Mouse (Mus musculus) cerebellum, adult 9-10 months (tissue): ENCODE measurements around the gene Fermt3.
A peak's percentile ranks its signal among the peaks of the same experiment; 100 is the strongest.
"Not testable (repeated sequence)": the region's sequence is repeated elsewhere in the genome, so short reads cannot be mapped to it uniquely, and the experiment has no call there.

Source experiments
- DNase-seq: peaks from one replicate; pipeline ENCODE4 v3.0.0; 2022

The Fermt3 gene

DNA sequence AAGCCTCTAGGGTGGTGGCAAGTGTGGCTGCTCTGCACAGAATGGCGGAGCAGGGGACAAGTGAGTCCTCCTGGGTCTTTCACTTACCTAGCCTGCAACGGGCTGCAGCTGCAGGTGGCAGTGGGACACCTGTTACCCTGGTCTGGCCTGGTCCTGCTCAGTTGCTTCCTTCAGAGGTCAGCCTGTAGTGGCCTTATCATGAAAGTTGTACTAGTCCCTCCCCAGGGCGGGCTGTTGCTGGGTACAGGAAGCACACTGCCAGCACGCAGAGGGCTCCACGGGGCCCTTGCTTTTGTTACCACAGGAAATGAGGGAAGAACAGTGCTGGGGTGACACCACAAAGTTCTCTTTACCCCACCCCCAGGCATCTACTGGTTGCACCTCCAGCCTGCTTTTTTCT is at the start of gene Fermt3:
Fermt3 (minus strand) TSS at position 279 of the 400 bp plus-strand sequence.
- DNase-seq: no peak

DNA sequence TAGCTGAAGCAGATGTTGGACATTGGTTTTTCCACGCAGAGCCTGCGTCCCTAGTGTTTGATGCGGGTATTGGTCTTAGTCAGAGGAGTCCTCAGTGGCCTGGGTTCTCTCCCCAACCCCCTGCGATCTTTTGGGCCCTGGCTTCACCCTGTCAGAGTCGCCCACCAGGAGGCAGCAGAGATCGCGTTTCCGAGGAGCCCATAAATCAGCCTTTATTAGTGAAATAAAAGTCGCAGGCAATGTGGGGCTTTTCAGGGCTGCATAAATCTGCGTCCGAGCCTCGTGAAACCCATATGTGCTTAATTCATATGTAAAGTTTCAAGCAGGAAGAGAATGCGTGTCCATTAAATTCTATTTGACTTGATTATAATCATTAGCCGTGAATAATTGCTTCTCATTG is 48.9 kb upstream of the Fermt3 start:
- peak; percentile 84 for DNase-seq

DNA sequence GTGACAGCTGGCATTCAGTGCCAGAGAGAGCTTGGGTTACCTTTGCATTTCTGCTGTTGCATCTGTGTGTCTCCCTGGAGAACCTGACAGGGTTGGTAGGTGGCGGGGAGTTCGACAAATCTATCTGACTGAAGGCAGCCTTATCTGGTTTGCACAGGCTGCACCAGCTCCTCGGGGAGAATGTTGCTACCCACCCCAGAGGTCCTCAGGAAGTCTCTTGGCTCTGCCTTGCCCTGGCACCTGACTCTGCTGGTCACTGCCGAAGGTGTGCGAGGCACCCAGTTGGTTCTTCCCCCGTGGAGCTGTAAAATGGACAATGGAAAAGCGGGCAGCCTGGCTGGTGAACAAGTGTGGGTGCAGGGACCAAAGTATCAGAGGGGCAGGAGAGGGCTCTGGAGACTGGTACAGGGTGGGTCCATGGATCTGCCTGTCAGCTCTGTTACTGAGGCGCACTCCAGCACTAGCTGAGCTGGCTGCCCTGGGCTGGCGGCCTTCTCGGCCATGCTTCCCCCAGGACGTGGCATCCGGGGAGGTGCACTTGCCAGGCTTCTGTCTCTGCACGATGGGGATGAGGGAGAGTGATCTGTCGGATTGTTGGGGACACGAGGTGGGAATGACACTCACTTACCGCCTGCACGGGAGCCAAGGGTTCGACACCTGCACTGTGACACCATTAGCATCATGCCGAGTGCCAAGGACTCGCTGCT is 48.2 kb upstream of the Fermt3 start:
- no peak for DNase-seq

DNA sequence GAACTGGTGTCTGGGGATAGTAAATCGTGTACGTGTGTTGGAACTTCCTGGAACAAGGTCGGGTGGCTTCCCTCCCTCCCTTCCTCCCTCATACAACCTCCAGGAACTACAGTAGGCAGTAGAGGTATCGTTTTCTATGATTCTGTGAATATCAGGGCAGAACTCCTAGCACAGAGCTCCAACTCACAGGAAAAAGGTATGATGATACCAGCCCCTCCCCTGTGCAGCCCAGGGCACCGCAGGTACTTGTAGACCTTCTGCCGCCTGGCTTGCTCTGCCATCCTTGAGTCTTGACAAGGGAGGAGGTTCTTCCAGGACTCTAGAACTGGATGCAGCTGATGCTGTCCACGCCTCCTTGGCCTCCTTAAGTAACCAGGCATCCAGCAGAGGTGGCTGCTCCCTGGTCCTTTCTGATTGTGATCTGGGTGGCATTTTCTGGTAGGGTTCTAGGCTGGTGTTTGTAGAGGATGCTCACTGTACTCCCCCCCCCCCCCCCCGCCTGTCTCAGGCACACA is 47.6 kb upstream of the Fermt3 start:
- DNase-seq: no peak

DNA sequence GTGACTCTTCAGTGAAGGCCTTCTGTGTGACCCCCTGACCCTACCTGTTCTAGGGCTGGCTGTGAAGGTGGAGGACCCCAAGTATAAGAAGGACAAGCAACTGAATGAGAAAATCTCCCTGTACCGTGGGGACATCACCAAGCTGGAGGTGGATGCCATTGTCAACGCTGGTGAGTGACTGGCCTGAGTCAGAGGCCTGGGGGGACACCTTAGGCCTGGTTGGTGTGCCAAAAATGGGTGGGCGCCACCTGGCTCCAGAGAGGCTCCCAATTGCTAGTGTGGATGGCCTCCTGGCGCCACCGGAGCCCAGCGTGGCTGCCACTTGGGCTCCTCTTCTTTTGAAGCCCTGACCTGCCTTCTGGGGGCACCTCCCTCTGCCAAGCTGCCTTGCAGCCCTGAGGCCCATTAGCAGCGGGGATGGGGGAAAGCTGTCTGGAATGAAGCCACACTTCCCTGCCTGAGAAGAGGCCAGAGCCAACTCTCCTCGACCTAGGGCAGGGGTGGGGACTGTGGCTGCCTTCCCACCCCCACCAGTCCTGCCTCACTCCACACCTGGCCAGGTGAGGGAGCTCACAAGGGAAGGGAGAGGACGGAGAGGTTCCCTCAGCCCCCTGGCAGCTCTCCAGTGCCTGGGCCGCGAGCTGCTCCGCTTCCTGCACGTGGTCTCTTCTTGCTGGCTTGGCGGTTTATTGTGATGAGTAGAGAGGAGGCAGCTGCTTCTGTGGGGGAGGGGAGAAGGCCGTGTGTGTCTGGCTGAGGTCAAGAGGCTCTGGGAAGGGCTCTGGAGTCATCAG is 47.0 kb upstream of the Fermt3 start:
- DNase-seq: no peak

DNA sequence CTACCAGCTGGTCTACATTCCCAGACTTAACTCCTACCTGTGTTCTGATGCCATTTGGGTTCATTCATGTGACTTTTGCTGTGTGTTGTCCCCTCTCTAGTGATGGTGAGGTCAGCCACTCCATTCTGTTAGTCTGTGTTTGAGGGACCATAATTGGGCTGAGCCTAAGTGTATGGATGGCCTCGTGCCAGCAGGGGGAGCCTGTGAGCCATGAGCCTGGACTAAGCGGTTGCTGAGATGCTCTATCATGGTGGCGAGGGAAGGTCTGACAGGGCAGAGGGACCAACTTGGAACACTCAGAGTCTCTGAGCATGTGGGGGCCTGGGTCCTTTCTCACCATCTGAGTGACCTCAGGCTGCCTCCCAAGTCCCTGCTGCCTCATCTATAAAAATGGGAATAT is 45.3 kb upstream of the Fermt3 start:
- peak; percentile 87 for DNase-seq

DNA sequence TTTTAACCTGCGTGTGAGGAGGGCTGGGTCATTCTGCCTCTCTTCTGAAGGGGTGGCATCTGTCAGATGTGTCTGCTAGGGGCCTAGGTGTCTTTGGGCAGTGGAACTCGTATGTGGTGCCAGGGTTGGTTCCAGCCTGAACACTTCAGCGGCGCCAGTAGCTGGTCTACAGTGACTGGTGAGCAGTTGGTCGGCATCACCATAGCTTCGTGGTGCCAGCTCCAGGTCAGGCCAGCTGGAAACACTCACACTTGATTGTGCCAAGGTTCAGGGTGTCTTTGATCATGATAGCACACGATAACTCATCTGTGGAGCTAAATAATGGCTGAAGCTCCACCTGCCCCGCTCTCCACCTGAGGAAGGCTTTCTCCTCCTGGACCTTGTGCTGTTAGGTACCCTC is 43.6 kb upstream of the Fermt3 start:
- no peak for DNase-seq

DNA sequence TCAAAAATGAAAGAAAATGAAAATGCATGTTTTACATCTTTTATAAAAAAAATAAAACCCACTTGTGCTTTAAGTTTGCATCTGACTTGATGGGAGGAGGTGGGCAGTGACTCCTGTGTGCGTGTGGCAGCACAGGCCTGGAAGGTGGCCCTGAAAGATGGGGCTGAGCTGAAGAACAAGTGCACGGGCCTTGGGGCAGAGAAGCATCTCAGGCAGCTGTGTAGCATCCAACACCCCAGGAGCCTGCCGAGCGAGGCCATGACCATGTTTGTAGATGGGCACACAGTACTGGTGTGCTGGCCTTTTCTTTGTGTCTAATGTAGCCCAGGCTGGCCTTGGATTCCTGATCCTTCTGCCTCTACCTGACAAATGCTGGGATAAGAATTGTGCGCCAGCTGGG is 42.8 kb upstream of the Fermt3 start:
- no peak for DNase-seq

DNA sequence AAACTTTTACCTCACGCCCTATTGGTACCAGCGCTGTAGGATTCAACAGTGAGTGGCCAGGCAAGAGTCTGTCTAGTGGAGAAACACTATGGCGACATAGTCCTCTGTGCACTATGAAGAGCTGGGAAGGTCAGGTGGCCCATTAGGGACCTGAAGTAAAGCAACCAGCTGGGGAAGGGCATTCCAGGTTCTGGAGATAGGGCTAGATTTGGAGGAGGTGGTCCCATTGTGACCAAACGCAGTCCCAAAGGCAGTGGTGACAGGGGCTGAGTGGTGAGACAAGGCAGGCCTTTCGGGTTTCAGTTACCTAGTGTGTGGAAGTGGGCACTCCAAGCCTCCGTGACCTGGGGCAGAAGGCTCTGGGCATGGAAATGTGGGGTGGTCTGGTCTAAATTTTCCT is 39.3 kb upstream of the Fermt3 start:
- no peak for DNase-seq

DNA sequence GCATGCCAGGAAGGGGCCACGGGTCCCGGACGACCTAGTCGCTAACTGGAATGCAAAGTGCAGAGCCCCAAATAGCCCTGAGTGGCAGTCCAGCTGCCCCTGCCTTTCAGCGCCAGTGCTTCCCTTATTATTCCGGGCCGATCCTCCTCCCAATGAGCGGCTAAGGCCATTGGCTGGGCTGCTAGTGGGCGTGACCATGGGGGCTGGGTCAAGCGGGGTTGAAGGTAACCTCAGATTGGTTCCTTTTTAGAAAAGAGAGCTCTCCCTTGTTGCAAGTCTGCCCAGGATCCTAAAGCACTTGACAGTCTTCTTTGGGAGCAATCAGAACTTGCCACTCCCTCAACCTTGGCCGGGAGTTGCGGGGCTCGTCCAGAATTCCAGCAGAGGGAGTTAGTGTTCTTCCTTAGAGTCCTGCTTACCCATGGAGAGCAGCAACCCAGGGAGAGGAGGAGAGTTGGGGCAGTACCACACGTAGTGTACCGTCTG is 38.5 kb upstream of the Fermt3 start:
- DNase-seq: peak; percentile 85

DNA sequence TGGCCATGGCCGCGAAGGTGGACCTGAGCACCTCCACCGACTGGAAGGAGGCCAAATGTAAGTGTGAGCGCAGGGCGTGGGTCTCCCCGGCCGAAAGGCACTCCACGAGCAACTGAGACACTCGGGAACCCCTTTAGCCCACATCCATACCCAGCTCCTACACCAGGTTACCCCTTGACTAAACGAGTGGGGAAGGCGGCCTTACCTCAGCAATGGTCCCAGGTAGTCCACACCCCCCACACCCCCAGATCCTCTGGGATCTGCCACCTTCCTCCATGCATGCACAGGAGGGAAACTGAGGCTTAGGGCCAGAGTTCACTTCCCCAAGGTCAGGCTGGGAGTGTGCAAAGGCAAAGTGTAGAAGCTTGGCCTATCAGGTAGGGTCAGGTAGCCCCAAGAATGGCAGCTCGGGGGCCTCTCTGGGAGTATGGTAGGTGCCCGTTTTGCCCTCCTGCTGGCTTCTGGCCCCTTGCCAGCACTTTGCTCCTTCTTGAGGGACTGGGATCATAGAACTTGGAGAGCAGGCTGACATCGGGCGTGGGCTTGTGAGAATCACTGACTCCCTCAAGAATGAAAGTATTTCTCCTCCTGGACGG is 38.0 kb upstream of the Fermt3 start:
- peak; percentile 75 for DNase-seq

DNA sequence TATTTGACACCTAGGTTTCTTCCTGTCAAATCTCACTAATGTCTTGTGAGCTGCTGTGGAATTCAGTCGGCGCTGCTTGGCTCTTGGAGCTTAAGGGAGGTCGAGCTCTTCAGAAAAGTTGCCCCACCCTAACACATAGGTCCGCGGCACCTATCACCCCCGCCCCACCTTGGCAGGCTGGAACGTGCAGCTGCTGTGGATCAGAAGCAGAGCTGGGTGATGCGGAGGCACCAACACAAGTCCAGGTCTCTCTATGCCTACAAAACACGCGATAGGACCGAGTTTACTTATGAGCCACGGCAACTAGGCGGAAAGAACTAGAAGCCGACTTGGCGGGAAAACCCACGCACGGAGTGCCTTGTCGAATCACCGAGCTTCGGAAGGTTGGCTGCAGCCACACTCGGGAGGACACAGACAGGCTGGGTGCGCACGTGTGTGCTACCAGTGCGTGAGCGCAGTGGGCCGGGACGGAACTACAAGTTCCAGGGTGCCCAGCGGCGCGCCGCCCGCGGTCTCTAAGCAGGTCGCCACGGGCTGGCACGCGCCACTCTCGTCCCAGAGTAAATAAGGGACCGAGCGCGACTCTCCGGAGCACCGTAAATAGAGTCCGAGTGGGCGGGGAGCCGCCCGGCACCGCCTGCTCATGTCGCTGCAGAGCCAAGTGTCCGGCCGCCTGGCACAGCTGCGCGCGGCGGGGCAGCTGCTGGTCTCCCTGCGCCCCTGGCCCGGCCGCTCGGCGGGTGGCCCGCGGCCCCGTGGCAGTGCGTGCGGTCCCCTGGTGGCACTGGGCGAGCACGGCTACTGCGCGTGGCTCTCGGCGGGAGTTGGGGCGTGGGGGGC is 37.2 kb upstream of the Fermt3 start, which contains the start of gene Macrod1:
Macrod1 (plus strand) TSS at position 563 of the 840 bp plus-strand sequence.
- DNase-seq: peak; percentile 82

DNA sequence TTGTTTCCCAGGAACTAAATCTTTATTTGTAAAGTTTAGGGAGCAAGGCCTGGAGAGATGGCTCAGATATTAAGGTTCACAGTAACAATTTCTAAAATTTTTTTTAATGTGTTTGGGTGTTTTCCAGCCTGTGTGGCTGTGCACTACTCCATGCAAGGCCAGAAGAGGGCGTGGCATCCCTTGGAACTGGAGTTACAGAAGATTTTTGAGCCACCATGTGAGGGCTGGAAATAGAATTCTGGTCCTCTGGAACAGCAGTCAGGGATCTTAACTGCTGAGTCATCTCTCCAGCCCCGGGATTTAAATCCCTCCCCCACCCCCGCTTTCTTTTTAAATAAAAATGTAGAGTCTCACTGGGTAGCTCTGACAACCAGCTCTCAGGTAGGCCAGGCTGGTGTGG is 35.9 kb upstream of the Fermt3 start:
- no peak for DNase-seq

DNA sequence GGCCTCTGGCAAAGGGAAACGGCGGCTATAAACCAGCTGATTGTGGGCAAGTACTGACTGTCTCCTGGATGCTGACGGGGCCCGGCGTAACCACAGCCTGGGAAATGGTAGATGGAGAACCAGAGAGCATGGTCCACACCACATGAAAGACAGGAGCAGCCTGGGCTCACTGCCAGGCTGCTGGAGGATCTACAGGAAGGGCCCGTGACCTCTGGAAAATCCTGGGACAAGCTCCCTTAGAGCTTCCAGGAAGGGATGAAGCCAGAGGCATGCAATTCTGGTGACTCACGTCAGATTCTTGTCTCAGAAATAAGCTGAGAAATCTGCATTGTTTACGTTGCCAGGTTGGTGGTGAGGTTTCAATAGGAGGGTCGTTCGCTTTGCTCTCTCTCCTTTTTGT is 35.5 kb upstream of the Fermt3 start:
- DNase-seq: no peak

DNA sequence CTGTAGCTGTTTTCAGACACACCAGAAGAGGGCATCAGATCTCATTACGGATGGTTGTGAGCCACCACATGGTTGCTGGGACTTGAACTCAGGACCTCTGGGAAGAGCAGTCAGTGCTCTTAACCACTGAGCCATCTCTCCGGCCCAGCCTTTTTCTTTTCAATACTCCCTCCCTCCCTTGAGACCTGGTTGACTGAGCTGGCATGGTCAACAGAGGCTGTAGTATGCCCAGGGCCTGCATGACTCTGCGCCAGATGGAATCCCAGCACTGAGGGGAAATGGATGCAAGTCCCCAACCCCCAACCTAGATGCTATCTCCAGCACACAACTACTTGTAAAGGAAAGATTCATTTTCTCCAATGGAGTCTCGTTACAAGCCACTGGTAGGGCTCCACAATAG is 34.1 kb upstream of the Fermt3 start:
- DNase-seq: not testable (repeated sequence)

DNA sequence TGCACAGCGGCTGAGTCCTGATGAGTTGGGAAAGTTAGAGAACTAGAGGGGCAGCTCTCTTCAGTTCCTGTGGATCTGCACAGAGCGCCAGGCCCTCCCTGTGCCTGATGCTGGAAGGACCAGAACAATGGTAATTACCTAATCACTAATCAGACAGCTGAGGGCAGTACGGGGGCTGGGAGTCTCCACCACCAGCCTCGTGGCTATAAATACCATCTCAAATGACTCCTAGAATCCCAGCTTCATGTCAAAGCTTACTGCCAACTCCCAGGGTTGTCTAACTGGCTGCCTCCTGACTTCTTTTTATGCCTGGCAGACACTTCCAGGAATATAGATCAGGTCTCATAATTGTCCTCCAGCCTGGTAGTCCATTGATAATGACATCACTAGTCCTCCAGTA is 25.4 kb upstream of the Fermt3 start:
- DNase-seq: no peak

DNA sequence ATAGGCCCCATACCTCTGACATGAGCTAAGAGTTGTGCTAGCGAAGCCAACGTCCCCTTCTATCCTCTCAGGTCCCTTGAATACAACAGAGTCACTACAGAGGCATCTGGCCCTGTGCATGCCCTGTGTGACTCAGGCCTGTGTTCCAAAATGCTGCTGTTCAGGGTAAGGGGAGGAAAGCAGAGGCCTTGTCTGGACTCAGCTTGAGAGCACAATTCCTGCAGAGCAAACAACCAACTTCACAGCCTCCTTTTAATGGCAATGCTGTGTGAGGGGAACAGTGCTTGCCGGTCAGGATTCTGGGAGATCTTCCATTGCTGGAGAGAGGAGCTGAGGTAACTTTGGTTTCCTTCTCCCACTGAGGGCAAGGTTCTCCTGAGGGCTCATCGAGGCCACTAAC is 25.0 kb upstream of the Fermt3 start:
- no peak for DNase-seq

DNA sequence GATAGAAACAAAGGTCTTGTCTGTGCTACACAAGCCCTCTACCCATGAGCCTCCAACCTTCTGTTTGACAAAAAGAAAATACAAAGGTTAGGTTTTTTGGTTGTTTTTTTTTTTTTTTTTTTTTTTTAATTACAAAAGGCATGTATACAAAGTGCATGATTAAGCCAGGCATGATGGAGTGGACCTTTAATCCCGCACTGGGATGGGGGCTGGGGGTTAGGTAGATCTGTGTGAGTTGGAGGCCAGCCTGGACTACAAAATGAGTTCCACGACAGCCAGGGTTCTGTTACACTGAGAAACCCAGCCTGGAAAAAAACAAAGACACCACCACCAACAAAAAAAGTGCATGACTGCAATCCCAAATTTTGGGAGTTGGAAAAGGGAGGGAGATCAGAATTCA is 21.9 kb upstream of the Fermt3 start:
- DNase-seq: no peak

DNA sequence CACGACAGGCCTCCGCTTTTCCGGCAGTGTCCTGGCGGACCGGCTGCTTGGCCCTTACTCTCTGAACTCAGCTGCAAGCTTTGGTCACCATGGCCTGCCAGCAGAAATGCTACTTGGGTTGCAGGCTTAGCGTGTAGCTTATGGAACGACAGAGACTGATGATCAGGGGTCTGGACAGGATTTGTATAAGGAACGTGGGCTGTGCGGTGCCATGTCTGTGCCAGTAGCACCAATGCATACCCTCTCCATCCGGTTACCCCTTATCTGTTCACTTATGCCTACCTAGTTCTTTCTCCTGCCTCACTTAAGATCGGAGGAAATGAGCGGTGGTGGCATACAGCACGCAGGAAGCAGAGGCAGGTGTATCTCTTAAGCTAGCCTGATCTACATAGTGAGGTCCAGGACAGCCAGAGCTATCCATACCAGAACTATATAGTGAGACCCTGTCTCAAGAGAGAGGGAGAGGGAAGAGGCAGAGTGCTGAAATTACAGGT is 21.4 kb upstream of the Fermt3 start:
- peak; percentile 63 for DNase-seq

DNA sequence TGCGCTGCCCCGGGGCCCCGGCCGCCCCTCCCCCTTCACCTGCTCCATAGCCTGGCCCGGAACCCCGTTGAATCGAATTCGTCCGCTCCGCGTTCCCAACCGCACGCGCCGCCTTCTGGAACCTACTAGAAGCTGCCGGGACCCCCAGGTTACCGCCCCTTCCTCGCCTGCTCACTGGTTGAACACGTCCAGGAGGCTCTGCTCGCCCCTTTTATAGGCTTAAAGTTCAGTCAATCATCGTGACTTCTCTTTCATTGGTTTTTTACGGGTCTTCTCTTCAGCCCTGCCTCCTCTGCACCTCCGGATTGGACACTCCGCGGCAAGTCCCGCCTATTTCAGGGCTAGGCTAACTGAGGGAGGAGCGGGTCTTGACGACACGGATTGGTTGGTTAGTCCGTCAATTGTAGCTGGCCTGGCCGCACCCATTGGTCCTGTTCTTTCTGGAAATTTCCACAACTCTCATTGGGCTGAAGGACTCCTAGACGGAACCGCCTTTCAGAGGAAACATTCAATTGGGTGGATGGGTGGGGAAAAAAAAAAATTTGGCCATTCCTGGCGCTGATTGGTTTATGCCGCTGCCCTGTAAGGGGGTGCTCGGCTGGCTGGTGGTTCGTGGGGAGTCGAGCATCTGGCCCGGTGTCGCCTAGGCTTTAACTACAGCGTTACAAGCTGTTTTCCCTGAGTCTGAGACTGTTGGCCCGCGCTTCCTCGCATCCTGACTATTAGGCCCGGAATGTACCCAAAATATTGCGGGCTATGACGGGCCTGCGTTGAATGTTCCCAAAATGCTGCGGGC is 20.8 kb upstream of the Fermt3 start, which contains the start of gene Stip1:
Stip1 (minus strand) TSS at position 127 of the 796 bp plus-strand sequence.
- DNase-seq: peak; percentile 100

DNA sequence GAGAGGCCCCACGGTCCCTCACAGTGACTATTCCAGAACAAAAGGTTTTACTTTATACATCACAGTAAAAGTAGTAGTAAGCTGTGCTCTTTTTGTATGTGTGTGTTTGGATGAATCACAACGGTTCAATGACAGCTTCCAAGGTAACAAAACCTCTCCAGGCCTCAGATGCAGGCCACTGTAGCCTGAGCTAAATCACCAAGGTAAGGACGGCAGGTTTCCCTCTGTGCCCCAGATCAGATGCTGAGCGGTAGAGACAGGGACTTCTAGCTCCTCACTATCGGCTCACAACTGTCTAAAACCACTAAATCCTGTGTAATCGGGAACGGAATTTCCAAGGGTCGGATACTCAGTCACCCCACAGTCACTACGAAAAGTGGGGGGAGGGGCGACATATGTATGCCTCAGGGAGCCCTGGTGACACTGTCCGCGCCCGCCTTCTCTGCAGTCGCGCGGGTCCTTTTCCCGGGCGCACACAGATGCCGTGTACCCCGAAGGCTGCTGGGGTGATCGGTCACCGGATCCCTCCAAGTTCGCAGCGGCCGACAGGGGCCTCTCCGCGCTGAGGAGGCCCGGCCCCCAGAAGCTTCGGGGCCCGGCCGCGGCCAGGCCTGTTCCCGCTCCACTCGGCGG is 19.9 kb upstream of the Fermt3 start:
- peak; percentile 76 for DNase-seq
